Mouse (Mus musculus) E14TG2a.4 (cell line): Measurements from ENCODE around the gene Atxn10.

Experiments
- CTCF ChIP-seq: conservative IDR thresholded peaks from 2 replicates; pipeline ENCODE4 v1.5.1; 2014; ENCODE audit warnings: low read length
- NANOG ChIP-seq: IDR thresholded peaks from 2 replicates; pipeline ENCODE4 v1.6.1; 2014; ENCODE audit warnings: borderline replicate concordance, low read length, mixed read lengths
- POU5F1 ChIP-seq: IDR thresholded peaks from 2 replicates; pipeline ENCODE4 v1.6.1; 2014; ENCODE audit warnings: low read length, borderline replicate concordance

GRCm38 (mm10) chr15:85406846-85407245 lies 70.8 kb downstream of the Atxn10 start:
- no peak for TF ChIP-seq CTCF
- no peak for TF ChIP-seq NANOG
- no peak for TF ChIP-seq POU5F1
